Mouse (Mus musculus): Measurements from ENCODE around the gene Htra3. TPM values are rescaled to one million over a fixed set of nuclear protein-coding genes. Genes with fewer than 3 reads are reported as not detected.

Gene Htra3
- total RNA-seq, 2 experiments from 2014 or later: 105 to 136 TPM

GRCm38 (mm10) chr5:35659503-35659902 lies 20.1 kb downstream of the Htra3 start:
- DNase-seq: no peak
- intact Hi-C loops (cut with DNase I): no loop called here

GRCm38 (mm10) chr5:35655753-35656485 lies 23.7 kb downstream of the Htra3 start:
- intact Hi-C loops (cut with DNase I): no loop called here
- no peak for DNase-seq

GRCm38 (mm10) chr5:35653743-35654395 lies 25.7 kb downstream of the Htra3 start:
- DNase-seq: peak in 1 of 2 experiments; percentile 63
- intact Hi-C loops (cut with DNase I): no loop called here

- intact Hi-C loops (cut with DNase I): no loop called here
- DNase-seq: no peak
Measured at GRCm38 (mm10) chr5:35652872-35653271, 26.7 kb downstream of the Htra3 start.

GRCm38 (mm10) chr5:35652319-35652718 lies 27.3 kb downstream of the Htra3 start:
- intact Hi-C loops (cut with DNase I): no loop called here
- no peak for DNase-seq

GRCm38 (mm10) chr5:35648230-35648629 lies 31.4 kb downstream of the Htra3 start:
- DNase-seq: no peak
- intact Hi-C loops (cut with DNase I): no loop called here

- peak; percentile 59 to 60 for DNase-seq
- intact Hi-C loops (cut with DNase I): no loop called here
Measured at GRCm38 (mm10) chr5:35647562-35647961, 32.0 kb downstream of the Htra3 start.

GRCm38 (mm10) chr5:35646927-35647326 lies 32.7 kb downstream of the Htra3 start:
- peak; percentile 60 to 64 for DNase-seq
- intact Hi-C loops (cut with DNase I): no loop called here

- no peak for DNase-seq
- intact Hi-C loops (cut with DNase I): no loop called here
Measured at GRCm38 (mm10) chr5:35645938-35646493, 33.6 kb downstream of the Htra3 start.

GRCm38 (mm10) chr5:35644082-35644481 lies 35.5 kb downstream of the Htra3 start:
- intact Hi-C loops (cut with DNase I): no loop called here
- no peak for DNase-seq

- no peak for DNase-seq
- intact Hi-C loops (cut with DNase I): no loop called here
Measured at GRCm38 (mm10) chr5:35643401-35644048, 36.1 kb downstream of the Htra3 start.

- intact Hi-C loops (cut with DNase I): no loop called here
- peak in 1 of 2 experiments; percentile 45 for DNase-seq
Measured at GRCm38 (mm10) chr5:35641961-35642584, 37.5 kb downstream of the Htra3 start.

GRCm38 (mm10) chr5:35636016-35636415 lies 43.6 kb downstream of the Htra3 start:
- intact Hi-C loops (cut with DNase I): no loop called here
- peak; percentile 66 to 78 for DNase-seq

GRCm38 (mm10) chr5:35632841-35633240 lies 46.7 kb downstream of the Htra3 start:
- intact Hi-C loops (cut with DNase I): no loop called here
- DNase-seq: peak; percentile 56 to 68

GRCm38 (mm10) chr5:35631755-35632154 lies 47.8 kb downstream of the Htra3 start:
- intact Hi-C loops (cut with DNase I): loop anchor here (2.0 kb wide), 1 partner anchor 43 kb away; no protein-coding TSS in a partner anchor
- no peak for DNase-seq

- intact Hi-C loops (cut with DNase I): loop anchor here (2.0 kb wide), 1 partner anchor 44 kb away; no protein-coding TSS in a partner anchor
- DNase-seq: no peak
Measured at GRCm38 (mm10) chr5:35631224-35631623, 48.4 kb downstream of the Htra3 start.

GRCm38 (mm10) chr5:35630706-35631105 lies 48.9 kb downstream of the Htra3 start:
- intact Hi-C loops (cut with DNase I): loop anchor here (2.0 kb wide), 1 partner anchor 44 kb away; no protein-coding TSS in a partner anchor
- no peak for DNase-seq

GRCm38 (mm10) chr5:35629333-35629732 lies 50.2 kb downstream of the Htra3 start:
- DNase-seq: no peak
- intact Hi-C loops (cut with DNase I): no loop called here

GRCm38 (mm10) chr5:35628685-35629084 lies 50.9 kb downstream of the Htra3 start:
- intact Hi-C loops (cut with DNase I): no loop called here
- DNase-seq: peak; percentile 76 to 83

GRCm38 (mm10) chr5:35627307-35627840 lies 52.2 kb downstream of the Htra3 start:
- DNase-seq: no peak
- intact Hi-C loops (cut with DNase I): no loop called here

Data from heart, postnatal 36 days (tissue).